Mouse (Mus musculus) testis, postnatal 14 days (tissue): ENCODE data around the gene Rhbdd3.

Experiments used
- DNase-seq: peaks from one replicate; pipeline ENCODE4 v3.0.0; 2021; ENCODE audit warnings: low spot score

Gene Rhbdd3

GRCm38 (mm10) chr11:5129035-5129480 lies 30.3 kb downstream of the Rhbdd3 start:
- DNase-seq = no peak

- DNase-seq = no peak
Measured at GRCm38 (mm10) chr11:5130111-5130665, 31.5 kb downstream of the Rhbdd3 start.

- DNase-seq = no peak
Measured at GRCm38 (mm10) chr11:5132751-5133150, 34.0 kb downstream of the Rhbdd3 start.

GRCm38 (mm10) chr11:5135914-5136313 lies 37.2 kb downstream of the Rhbdd3 start:
- no peak for DNase-seq

- DNase-seq = no peak
Measured at GRCm38 (mm10) chr11:5138642-5139041, 39.9 kb downstream of the Rhbdd3 start.

- no peak for DNase-seq
Measured at GRCm38 (mm10) chr11:5139372-5139771, 40.6 kb downstream of the Rhbdd3 start.

GRCm38 (mm10) chr11:5140619-5141018 lies 41.9 kb downstream of the Rhbdd3 start:
- peak; percentile 84 for DNase-seq

GRCm38 (mm10) chr11:5141252-5141651 lies 42.5 kb downstream of the Rhbdd3 start:
- DNase-seq = no peak

- no peak for DNase-seq
Measured at GRCm38 (mm10) chr11:5141965-5142364, 43.2 kb downstream of the Rhbdd3 start.

GRCm38 (mm10) chr11:5145600-5145999 lies 46.9 kb downstream of the Rhbdd3 start:
- DNase-seq = no peak

GRCm38 (mm10) chr11:5149249-5149648 lies 50.5 kb downstream of the Rhbdd3 start:
- DNase-seq = no peak

- DNase-seq = no peak
Measured at GRCm38 (mm10) chr11:5149955-5150354, 51.2 kb downstream of the Rhbdd3 start.

GRCm38 (mm10) chr11:5150416-5151246 lies 51.9 kb downstream of the Rhbdd3 start:
- no peak for DNase-seq

- DNase-seq = no peak
Measured at GRCm38 (mm10) chr11:5151247-5151630, 52.5 kb downstream of the Rhbdd3 start.

GRCm38 (mm10) chr11:5151680-5152337 lies 53.1 kb downstream of the Rhbdd3 start, which contains the start of gene Emid1:
TSS of gene Emid1 (minus strand) at chr11:5152257.
- no peak for DNase-seq

- DNase-seq = no peak
Measured at GRCm38 (mm10) chr11:5154961-5155805, 56.5 kb downstream of the Rhbdd3 start.
